Mouse (Mus musculus): ENCODE results near the gene Prdx5. TPM values are rescaled to one million over a fixed set of nuclear protein-coding genes. Genes with fewer than 3 reads are reported as not detected.

Prdx5 gene
- polyA plus RNA-seq, 1 experiment from 2014 or later: 218 TPM

DNA sequence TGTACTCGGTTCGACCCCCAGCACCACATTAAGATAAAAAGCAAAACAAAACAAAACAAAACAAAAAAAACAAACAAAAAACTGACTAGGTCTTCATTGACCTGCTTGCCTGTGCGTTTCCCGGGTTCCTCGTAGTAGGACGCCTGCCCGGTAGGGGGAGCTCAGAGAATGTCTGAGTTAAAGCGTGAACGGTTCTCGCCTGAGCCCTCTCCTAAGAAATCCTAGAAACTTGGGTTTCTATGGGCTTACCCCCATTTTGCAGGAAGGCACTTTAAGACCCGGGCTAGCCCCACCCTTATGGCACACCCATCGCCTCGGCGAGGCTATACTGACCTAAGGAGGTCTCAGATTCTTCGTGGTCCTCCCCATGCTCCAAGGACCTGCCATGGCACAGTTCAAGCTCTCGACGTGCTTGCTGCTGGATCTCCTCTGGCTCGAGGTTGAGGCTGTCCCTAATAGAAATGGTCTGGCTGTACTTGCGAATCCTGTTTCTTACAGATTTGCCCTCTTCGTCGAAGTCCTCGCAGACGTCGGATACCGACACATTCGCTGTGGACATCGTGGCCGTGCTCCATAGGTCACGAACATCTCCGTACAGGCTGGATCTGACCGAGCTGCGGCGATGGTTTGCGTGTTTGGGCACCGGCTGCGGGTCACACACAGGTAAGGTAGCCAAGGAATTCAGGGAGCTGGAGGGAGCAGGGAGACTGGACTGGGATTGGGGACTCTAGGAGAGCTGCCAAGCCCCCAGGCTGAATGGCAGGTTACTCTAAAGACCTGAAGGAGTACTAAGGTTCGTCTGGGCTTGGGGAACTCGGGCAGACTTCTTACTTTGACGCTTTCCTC, 14.8 kb upstream of the Prdx5 start:
- WGBS: 5% methylated on average over 39 of the region's 39 CpGs
- Histone ChIP-seq H3K36me3 (peaks cover 5% of the 10 kb centered on the region; the same call in 1 of the 2 replicates), H3K4me2 (peak overlapping the region; percentile 53), H3K27ac (ENCODE audit: poor library complexity, severe bottlenecking) (no peak overlapping the region), H3K9ac (peak overlapping the region; percentile 18; the same call in 1 of the 2 replicates), H3K4me3 (peak overlapping the region; percentile 12), H3K9me3 (replicated peaks) (peaks cover 4% of the 10 kb centered on the region; the same call in 1 of the 2 replicates), H3K27me3 (replicated peaks) (peaks cover 52% of the 10 kb centered on the region), H3K4me1 (replicated peaks) (peaks cover 43% of the 10 kb centered on the region)
- no peak for ATAC-seq (ENCODE audit: insufficient number of reproducible peaks, low FRiP score)

DNA sequence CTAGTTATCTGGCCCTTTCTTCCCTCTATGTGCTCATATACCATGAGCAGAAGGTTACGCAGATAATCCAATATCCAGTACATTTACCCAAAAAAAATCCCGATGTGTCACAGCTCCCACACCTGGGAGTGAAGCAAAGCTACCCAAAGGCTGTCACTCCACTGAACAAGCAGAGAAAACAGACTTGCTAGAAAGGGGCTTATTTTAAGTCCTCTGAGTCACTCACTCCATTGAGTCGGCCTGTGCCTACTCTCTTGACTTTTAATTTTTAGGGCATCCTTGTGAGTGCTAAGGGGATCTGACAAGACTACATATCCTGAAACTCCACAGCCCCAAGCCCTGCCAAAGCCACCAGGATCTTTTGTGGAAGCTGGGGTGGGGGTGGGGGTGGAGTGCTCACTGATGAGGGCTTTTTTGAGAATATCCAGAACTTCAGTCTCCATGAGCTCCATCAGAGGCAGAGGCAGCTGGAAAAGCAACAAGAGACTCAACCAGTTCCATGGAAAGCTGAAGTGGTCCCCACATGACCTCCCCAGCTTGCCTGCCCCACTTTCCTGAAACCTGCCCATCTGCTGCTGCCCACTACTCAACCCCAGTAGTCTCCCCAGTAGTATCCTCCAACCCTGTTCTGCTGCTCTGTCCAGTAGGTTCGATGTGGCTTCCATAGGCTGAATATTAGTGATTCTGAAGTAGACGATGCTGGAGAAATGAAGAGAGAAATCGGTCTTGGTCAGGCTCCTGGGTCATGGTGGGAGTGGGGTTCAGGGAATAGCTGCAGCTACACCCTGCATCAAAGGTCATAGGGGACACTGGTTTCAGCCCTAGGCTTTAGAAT, 13.2 kb upstream of the Prdx5 start:
- 54% methylated on average over 6 of the region's 6 CpGs for WGBS
- peaks cover 12% of the 10 kb centered on the region for H3K36me3 ChIP-seq
- peak overlapping the region; percentile 63 for H3K9ac ChIP-seq
- H3K27me3 ChIP-seq (replicated peaks): peaks cover 40% of the 10 kb centered on the region
- peak overlapping the region; percentile 50; the same call in 1 of the 2 replicates for H3K27ac ChIP-seq (ENCODE audit: poor library complexity, severe bottlenecking)
- peak overlapping the region; percentile 90 for H3K4me2 ChIP-seq
- peaks cover 50% of the 10 kb centered on the region for H3K4me1 ChIP-seq (replicated peaks)
- H3K9me3 ChIP-seq (replicated peaks): peaks cover 4% of the 10 kb centered on the region; the same call in 1 of the 2 replicates
- no peak for ATAC-seq (ENCODE audit: insufficient number of reproducible peaks, low FRiP score)
- peak overlapping the region; percentile 88 for H3K4me3 ChIP-seq

DNA sequence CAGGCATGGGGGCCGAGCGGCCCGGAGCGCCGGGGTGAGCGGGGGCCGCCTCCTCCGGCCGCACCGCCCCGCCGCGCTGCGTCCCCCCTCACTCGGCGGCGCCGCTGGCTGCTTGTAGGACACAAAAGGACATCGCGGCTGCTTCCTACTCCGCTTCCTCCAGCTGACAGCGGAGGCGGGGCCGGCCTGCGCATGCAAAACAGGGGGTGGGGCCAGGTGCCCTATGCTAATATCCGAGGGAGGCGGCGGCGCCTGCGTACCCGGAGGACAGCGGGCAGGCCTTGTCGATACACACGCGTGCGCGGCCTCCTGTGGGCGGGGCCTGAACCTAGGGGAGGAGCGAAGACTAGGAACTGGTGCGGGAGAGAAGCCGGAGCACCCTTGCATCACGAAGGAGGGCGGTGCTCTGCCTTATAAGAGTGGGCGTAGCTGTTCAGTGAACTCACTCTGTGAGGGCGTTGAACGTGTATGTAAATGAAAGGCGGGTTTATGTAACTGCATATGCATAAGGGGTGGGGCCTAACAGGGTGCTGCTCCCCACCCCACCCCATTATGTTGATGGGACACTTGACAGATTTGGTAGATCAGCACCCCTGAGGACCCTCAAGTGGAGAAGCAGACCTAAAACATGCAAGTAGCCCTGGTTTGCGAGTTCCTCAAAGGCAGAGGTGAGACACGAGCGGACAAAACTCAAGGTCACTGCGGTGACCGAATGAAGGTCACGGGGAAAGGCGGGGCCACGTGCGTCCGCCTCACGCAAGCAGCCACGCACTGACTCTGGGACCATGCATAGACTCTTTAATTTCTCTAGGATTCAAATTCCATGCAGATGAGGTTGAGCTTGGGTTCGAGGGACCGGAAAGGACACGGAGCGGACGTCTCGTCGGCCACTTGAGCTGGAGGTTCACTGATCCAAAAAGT, 12.0 kb upstream of the Prdx5 start, which contains the start of gene Esrra:
TSS of gene Esrra (minus strand) at position 167 of the 921 bp plus-strand sequence.
- Histone ChIP-seq H3K36me3 (peaks cover 13% of the 10 kb centered on the region), H3K9ac (peak within 1 kb of the TSS; percentile 97), H3K27me3 (replicated peaks) (peaks cover 28% of the 10 kb centered on the region), H3K4me1 (replicated peaks) (peaks cover 47% of the 10 kb centered on the region), H3K9me3 (replicated peaks) (peaks cover 4% of the 10 kb centered on the region; the same call in 1 of the 2 replicates), H3K27ac (ENCODE audit: poor library complexity, severe bottlenecking) (peak within 1 kb of the TSS; percentile 96), H3K4me3 (peak within 1 kb of the TSS; percentile 88), H3K4me2 (peak within 1 kb of the TSS; percentile 90)
- WGBS: under 1% methylated on average over 66 of the region's 66 CpGs
- ATAC-seq (ENCODE audit: insufficient number of reproducible peaks, low FRiP score): peak; percentile 95

DNA sequence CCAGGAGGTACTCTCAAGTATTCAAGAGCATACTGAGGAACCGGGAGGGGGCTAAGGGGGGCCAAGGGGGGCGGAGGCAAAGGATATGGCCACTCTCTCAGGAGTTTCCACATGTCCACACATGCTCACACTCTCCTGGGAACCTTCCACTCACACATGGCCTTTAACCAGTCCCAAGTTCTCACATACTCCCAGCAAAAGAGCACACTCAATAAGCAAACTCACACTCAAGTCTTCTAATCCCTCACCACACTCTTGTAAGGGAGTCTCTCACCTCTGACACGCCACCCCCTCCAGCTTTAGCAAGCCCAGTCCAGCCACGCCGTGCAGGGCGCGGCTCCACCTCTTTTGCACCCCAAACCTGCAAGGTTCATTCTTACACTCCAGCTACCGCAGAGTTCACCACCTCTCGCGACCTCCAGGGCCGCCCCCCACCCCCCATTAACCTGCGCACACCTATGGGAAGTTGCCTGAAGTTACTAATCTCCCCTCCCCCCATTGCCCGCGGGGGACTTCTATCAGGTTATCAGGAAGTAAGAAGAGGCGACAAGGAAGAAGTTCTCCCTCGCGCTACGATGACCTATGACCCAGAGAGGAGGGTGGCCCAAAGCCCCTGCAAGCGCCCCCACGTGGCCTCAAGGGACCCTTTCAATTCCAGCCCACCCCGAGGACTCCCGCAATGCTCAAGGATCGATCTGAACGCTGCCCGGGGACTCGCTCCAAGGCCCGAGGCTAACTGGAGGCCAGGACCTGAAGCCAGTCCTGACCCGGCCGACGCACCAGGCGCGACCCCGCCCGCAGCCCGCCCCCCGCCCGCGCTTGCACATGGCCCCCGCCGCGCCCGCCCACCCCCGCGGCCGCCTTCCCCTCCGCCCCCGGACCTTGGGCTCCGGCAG, 11.1 kb upstream of the Prdx5 start:
- Histone ChIP-seq H3K4me2 (peak overlapping the region; percentile 90), H3K27me3 (replicated peaks) (peaks cover 19% of the 10 kb centered on the region), H3K4me1 (replicated peaks) (peaks cover 49% of the 10 kb centered on the region), H3K9me3 (replicated peaks) (peaks cover 1% of the 10 kb centered on the region; the same call in 1 of the 2 replicates), H3K9ac (peak overlapping the region; percentile 97), H3K27ac (ENCODE audit: poor library complexity, severe bottlenecking) (peak overlapping the region; percentile 96), H3K4me3 (peak overlapping the region; percentile 88), H3K36me3 (peaks cover 13% of the 10 kb centered on the region)
- WGBS: 3% methylated on average over 46 of the region's 48 CpGs
- ATAC-seq (ENCODE audit: insufficient number of reproducible peaks, low FRiP score): no peak

DNA sequence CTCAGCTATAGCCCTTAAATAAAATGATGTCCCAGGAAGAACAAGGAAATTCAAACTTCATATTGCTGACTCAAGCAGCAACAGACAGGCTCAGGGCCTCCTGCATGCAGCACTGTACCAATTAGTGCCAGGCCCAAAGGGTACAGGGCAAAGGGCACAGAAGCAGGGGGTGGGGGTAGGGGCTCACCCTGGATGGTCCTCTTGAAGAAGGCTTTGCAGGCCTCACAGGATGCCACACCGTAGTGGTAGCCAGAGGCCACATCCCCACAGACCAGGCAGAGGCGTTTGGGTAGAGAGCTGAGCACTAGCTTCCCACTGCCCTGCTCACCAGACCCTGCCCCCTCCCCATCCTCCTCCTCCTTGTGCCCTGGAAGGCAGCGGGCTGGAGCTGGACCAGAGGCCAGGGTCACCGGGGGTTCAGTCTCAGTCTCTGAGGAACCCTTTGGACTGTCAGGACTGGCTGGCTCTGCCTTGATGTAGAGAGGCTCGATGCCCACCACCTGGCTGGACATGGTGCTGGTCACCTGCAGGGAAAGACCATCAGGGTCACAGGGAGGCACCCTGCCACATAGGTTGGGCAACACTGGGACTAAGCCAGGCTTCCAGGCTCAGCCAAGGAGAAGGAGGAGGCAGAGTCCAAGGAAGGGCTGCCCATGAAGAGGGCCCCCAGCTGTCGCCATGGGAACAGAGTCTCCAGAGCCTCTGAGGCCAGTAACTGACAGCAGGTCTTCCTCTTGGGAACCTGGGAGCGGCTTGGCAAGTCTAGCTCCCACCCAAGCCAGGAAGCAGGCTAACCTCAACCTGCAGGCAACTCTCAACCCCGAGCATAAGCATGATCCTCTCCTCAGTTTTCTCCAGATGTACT, 10.2 kb upstream of the Prdx5 start:
- peaks cover 10% of the 10 kb centered on the region for H3K27me3 ChIP-seq (replicated peaks)
- peak overlapping the region; percentile 97 for H3K9ac ChIP-seq
- no peaks in the 10 kb centered on the region for H3K9me3 ChIP-seq (replicated peaks)
- H3K27ac ChIP-seq (ENCODE audit: poor library complexity, severe bottlenecking): peak overlapping the region; percentile 96
- H3K4me1 ChIP-seq (replicated peaks): peaks cover 49% of the 10 kb centered on the region
- peak overlapping the region; percentile 88 for H3K4me3 ChIP-seq
- H3K36me3 ChIP-seq: peaks cover 13% of the 10 kb centered on the region
- H3K4me2 ChIP-seq: peak overlapping the region; percentile 90
- no peak for ATAC-seq (ENCODE audit: insufficient number of reproducible peaks, low FRiP score)
- WGBS: 41% methylated on average over 8 of the region's 8 CpGs

DNA sequence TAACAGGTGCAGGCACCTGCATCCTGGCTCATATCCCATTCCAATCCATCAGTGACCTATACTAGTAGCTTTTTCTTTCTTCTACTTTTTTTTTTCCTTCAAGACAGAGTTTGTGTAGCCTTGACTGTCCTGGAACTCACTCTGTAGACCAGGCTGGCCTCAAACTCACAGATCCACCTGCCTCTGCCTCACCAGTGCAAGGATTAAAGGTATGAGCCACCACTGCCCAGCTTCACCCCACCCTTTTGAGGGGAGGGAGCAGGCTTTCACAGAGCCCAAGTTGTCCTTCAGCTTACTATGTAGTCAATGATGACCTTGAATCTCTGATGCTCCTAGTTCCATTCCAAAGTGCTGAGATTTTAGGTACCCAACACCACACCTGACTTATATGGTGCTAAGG, 9.5 kb upstream of the Prdx5 start:
- no peak overlapping the region for H3K27ac ChIP-seq (ENCODE audit: poor library complexity, severe bottlenecking)
- no peaks in the 10 kb centered on the region for H3K9me3 ChIP-seq (replicated peaks)
- H3K9ac ChIP-seq: no peak overlapping the region
- no peak overlapping the region for H3K4me3 ChIP-seq
- peaks cover 6% of the 10 kb centered on the region for H3K27me3 ChIP-seq (replicated peaks)
- H3K4me1 ChIP-seq (replicated peaks): peaks cover 44% of the 10 kb centered on the region
- no peak for ATAC-seq (ENCODE audit: insufficient number of reproducible peaks, low FRiP score)
- peaks cover 15% of the 10 kb centered on the region for H3K36me3 ChIP-seq
- H3K4me2 ChIP-seq: peak overlapping the region; percentile 90; the same call in 1 of the 2 replicates

DNA sequence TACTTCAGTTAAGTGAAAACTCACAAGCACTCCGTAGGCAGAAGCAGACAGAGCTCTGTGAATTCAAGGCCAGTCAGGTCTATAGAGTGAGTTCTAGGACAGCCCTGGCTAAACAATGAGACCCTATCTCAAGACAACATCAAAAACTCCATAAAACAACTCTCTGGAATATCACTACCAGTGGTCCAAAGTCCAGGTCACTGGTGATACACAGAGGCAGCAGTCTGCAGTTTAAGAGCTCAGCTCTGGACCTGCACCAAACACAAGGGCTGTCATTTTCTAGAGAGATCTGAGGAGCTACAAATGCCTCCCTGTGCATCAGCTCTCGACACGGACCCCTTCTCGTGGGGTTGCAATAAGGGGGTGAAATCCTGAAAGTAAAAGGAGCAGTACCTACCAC, 8.4 kb upstream of the Prdx5 start:
- H3K27ac ChIP-seq (ENCODE audit: poor library complexity, severe bottlenecking): no peak overlapping the region
- H3K4me2 ChIP-seq: no peak overlapping the region
- no peak overlapping the region for H3K4me3 ChIP-seq
- WGBS: 90% methylated on average over 4 of the region's 4 CpGs
- no peaks in the 10 kb centered on the region for H3K9me3 ChIP-seq (replicated peaks)
- H3K4me1 ChIP-seq (replicated peaks): peaks cover 44% of the 10 kb centered on the region
- peaks cover 26% of the 10 kb centered on the region for H3K36me3 ChIP-seq
- H3K9ac ChIP-seq: no peak overlapping the region
- ATAC-seq (ENCODE audit: insufficient number of reproducible peaks, low FRiP score): no peak
- H3K27me3 ChIP-seq (replicated peaks): peaks cover 3% of the 10 kb centered on the region

DNA sequence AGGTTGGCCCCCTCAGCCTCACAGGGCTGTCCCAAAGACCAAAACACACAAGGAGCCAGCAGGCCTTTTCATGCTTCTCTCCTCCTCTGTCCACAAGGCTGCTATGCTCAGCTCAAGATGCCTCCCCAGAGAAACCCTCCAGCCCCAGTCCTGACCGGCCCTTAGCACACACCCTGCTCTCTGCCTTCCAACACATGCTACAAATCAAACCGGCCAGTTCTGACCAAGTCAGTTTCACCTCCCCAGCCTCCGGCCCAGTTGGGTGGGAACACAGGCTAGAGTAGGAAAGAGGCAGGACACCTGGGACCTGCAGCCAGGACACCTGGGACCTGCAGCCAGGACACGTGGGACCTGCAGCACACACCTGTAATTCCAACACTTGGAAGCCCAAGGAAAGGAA, 6.6 kb upstream of the Prdx5 start:
- no peak overlapping the region for H3K27ac ChIP-seq (ENCODE audit: poor library complexity, severe bottlenecking)
- ATAC-seq (ENCODE audit: insufficient number of reproducible peaks, low FRiP score): no peak
- no peak overlapping the region for H3K4me2 ChIP-seq
- no peak overlapping the region for H3K4me3 ChIP-seq
- WGBS: 84% methylated on average over 4 of the region's 4 CpGs
- H3K9me3 ChIP-seq (replicated peaks): no peaks in the 10 kb centered on the region
- peaks cover 38% of the 10 kb centered on the region for H3K4me1 ChIP-seq (replicated peaks)
- peaks cover 44% of the 10 kb centered on the region for H3K36me3 ChIP-seq
- H3K27me3 ChIP-seq (replicated peaks): no peaks in the 10 kb centered on the region
- H3K9ac ChIP-seq: no peak overlapping the region

DNA sequence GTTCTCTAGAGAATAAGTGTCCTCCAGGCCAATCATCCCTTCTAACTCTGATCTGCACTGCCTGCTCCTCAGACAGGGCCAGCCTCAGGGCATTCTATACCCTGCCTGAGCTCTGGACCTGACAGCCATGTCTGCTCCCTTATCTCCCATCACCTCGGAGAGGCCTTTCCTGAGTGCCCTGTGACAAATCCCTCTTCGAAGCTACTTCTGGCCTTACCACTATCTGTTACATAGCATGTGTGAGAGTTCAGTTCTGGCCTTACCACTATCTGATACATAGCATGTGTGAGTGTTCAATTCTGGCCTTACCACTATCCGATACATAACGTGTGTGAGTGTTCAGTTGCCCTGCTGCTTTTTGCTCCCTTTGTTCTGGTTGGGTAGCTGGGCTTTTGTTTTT, 5.4 kb upstream of the Prdx5 start:
- Histone ChIP-seq H3K9ac (no peak overlapping the region), H3K27me3 (replicated peaks) (no peaks in the 10 kb centered on the region), H3K9me3 (replicated peaks) (no peaks in the 10 kb centered on the region), H3K36me3 (peaks cover 50% of the 10 kb centered on the region), H3K4me3 (no peak overlapping the region), H3K27ac (ENCODE audit: poor library complexity, severe bottlenecking) (no peak overlapping the region), H3K4me1 (replicated peaks) (peaks cover 38% of the 10 kb centered on the region), H3K4me2 (no peak overlapping the region)
- ATAC-seq (ENCODE audit: insufficient number of reproducible peaks, low FRiP score): no peak
- 26% methylated on average over 4 of the region's 4 CpGs for WGBS
